Mouse (Mus musculus) kidney, postnatal 0 days (tissue): ENCODE results near the gene Gpr55. TPM values are rescaled to one million over a fixed set of nuclear protein-coding genes. Genes with fewer than 3 reads are reported as not detected.

Experiments used
- ATAC-seq: fragments of 200-750 bp; cut with Nextera tagmentation; replicated peaks from 2 replicates; pipeline ENCODE4 v1.8.0; 2017; ENCODE audit warnings: low read depth, moderate number of reproducible peaks, moderate TSS enrichment, moderate library complexity; ENCODE audit not compliant: low FRiP score
- DNase-seq: peaks from one replicate; pipeline ENCODE4 v3.0.0-alpha.2; 2016; ENCODE audit warnings: low spot score
- H3K27ac ChIP-seq: fragments of 300-500 bp; sonication (generic); 2 replicates; pipeline ENCODE4 v1.5.1; 2014; ENCODE audit warnings: mild to moderate bottlenecking
- H3K27me3 ChIP-seq: fragments of 300-500 bp; sonication (generic); 2 replicates; pipeline ENCODE4 v1.6.1; 2014; ENCODE audit warnings: low read length, mixed read lengths; ENCODE audit not compliant: insufficient read depth
- H3K36me3 ChIP-seq: fragments of 300-500 bp; sonication (generic); 2 replicates; pipeline ENCODE4 v1.6.1; 2014; ENCODE audit warnings: low read length, mixed read lengths; ENCODE audit not compliant: insufficient read depth
- H3K4me1 ChIP-seq: fragments of 300-500 bp; sonication (generic); replicated peaks from 2 replicates; pipeline ENCODE4 v1.6.1; 2014; ENCODE audit warnings: antibody characterized with exemption, low read length, mixed read lengths; ENCODE audit not compliant: insufficient read depth
- H3K4me2 ChIP-seq: fragments of 300-500 bp; sonication (generic); 2 replicates; pipeline ENCODE4 v1.6.1; 2014; ENCODE audit warnings: mild to moderate bottlenecking, low read length, moderate library complexity, mixed read lengths
- H3K4me3 ChIP-seq: fragments of 300-500 bp; sonication (generic); replicated peaks from 2 replicates; pipeline ENCODE4 v1.5.1; 2014; ENCODE audit warnings: low read depth, low read length
- H3K9ac ChIP-seq: fragments of 300-500 bp; sonication (generic); 2 replicates; pipeline ENCODE4 v1.6.1; 2014; ENCODE audit warnings: low read depth, low read length
- H3K9me3 ChIP-seq: fragments of 300-500 bp; sonication (generic); replicated peaks from 2 replicates; pipeline ENCODE4 v1.6.1; 2016; ENCODE audit warnings: low read length, inconsistent platforms, mixed read lengths
- CTCF ChIP-seq: IDR thresholded peaks from 2 replicates; pipeline ENCODE4 v1.5.1; 2016; ENCODE audit warnings: antibody characterized with exemption, low read depth, mild to moderate bottlenecking, moderate library complexity
- WGBS: fragments of 180-500 bp; shearing (Covaris S2); extraction: QIAGEN DNeasy Blood & Tissue Kit; methylation state at CpG from one replicate; pipeline ENCODE4 v1.1.7; 2014; 5-methylcytosine and 5-hydroxymethylcytosine counted together
- polyA plus RNA-seq: library from polyadenylated mRNA; unstranded; fragments of >200 nt; fragmentation: Nextera tagmentation; extraction: Ambion mirVana; gene quantifications from 2 replicates; pipeline ENCODE4 v1.2.1, GENCODE M21; 2015

Gpr55 gene
- polyA plus RNA-seq, 1 experiment from 2014 or later, result 0.03 TPM

DNA sequence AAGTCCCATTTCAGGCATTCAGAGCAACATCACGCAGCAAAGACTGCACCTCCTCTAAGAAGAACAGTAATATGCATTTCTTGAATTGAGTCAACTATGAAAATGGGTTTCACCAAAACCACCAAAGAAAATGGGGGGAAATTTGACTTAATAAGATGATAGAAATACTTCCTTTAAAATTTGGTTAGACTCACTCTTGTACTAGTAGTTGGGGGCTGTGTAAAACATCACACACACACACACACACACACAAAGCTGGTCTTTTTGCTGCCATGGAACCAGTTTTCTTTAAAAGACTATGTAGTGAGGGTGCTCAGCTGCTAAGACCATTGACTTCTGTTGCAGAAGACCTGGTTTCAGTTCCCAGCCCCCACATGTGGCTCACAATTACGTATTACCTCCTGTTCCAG lies 12.7 kb upstream of the Gpr55 start:
- Histone ChIP-seq H3K4me2 (no peak overlapping the region), H3K27ac (no peak overlapping the region), H3K4me1 (no peaks in the 10 kb centered on the region), H3K36me3 (no peaks in the 10 kb centered on the region), H3K9ac (no peak overlapping the region), H3K4me3 (no peak overlapping the region), H3K9me3 (no peaks in the 10 kb centered on the region), H3K27me3 (no peaks in the 10 kb centered on the region)
- no peak for TF ChIP-seq CTCF
- no peak for DNase-seq
- ATAC-seq, result no peak
- 80% methylated on average over 2 of the region's 2 CpGs for WGBS

DNA sequence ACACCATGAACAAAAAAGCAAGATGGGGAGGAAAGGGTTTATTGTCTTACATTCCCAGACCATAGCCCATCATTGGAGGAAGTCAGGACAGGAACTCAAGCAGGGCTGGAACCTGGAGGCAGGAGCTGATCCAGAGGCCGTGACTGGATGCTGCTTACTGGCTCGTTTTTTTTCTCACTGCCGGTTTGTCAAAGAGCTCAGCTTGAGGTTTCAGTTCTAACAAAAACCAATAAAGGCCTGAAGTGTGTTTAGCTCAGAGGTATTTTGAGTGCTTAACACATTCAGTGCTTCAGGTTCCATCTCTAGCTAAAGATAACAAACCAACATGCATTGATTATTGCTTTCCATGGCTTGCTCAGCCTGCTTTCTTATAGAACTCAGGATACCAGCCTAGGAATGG lies 11.5 kb upstream of the Gpr55 start:
- ATAC-seq, result no peak
- no peaks in the 10 kb centered on the region for H3K27me3 ChIP-seq
- 51% methylated on average over 3 of the region's 3 CpGs for WGBS
- H3K4me2 ChIP-seq, result no peak overlapping the region
- H3K4me1 ChIP-seq, result no peaks in the 10 kb centered on the region
- TF ChIP-seq CTCF, result no peak
- no peak for DNase-seq
- H3K36me3 ChIP-seq, result no peaks in the 10 kb centered on the region
- no peak overlapping the region for H3K27ac ChIP-seq
- no peak overlapping the region for H3K4me3 ChIP-seq
- no peak overlapping the region for H3K9ac ChIP-seq
- H3K9me3 ChIP-seq, result no peaks in the 10 kb centered on the region

DNA sequence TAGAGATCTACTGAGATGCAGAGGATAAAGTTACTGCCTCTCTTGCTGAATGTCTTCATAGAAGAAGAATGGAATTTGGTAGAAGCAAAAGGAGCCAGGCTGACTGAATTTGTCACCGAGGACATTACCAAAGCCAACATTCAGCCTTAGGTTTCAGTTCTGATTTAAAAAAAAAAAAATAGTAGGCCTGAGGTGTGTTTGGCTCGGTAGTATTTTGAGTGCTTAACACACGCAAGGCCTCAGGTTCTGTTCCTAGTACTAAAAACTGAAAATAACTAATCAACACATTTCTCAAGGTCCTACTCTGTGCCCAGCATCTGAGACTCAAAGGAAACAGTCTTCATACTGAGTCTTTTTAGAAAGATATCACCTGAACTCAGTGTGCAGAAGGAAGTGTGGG lies 10.3 kb upstream of the Gpr55 start:
- 88% methylated on average over 3 of the region's 3 CpGs for WGBS
- Histone ChIP-seq H3K36me3 (no peaks in the 10 kb centered on the region), H3K4me1 (no peaks in the 10 kb centered on the region), H3K4me2 (no peak overlapping the region), H3K27me3 (no peaks in the 10 kb centered on the region), H3K9me3 (no peaks in the 10 kb centered on the region), H3K27ac (no peak overlapping the region), H3K9ac (no peak overlapping the region), H3K4me3 (no peak overlapping the region)
- no peak for ATAC-seq
- DNase-seq, result no peak
- no peak for TF ChIP-seq CTCF

DNA sequence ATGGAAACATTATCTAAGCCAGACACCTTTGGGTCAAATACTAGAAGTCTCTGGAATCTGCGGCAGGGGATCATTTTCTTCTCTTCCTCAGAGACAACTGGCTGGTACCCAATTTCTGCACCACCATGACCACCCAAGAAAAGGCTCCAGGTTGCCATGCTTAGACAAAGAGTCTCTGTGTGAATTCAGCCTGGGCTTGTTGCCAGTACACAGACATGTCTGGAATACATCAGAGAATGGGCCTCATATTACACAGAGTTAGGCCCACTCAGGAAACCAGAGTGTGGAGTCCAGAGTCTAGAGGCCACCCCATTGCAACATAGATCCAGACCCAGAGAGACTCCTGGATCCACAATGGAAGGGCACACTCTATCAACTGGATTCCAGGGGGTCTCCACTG lies 8.7 kb upstream of the Gpr55 start:
- no peaks in the 10 kb centered on the region for H3K4me1 ChIP-seq
- H3K4me2 ChIP-seq, result no peak overlapping the region
- ATAC-seq, result no peak
- no peak overlapping the region for H3K9ac ChIP-seq
- no peak overlapping the region for H3K4me3 ChIP-seq
- no peak for TF ChIP-seq CTCF
- no peaks in the 10 kb centered on the region for H3K9me3 ChIP-seq
- H3K27ac ChIP-seq, result no peak overlapping the region
- 88% methylated on average over 1 of the region's 1 CpGs for WGBS
- no peak for DNase-seq
- H3K27me3 ChIP-seq, result no peaks in the 10 kb centered on the region
- H3K36me3 ChIP-seq, result no peaks in the 10 kb centered on the region

DNA sequence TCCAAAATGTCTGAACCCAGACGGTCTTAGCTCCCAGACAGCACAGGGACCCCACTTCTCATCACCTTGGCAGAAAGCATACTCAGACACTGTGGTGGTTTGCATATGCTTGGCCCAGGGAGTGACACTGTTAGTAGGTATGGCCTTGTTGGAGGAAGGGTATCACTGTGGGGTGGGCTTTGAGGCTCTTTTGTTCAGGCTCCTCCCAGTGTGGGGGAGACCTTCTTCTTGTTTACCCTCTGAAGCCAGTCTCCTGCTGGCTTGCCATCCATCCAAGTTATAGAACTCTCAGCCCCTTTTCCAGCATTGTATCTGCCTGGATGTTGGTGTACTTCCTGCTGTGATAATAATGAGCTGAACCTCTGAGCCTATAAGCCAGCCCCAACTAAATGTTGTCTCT lies 8.3 kb upstream of the Gpr55 start:
- no peaks in the 10 kb centered on the region for H3K27me3 ChIP-seq
- no peak overlapping the region for H3K4me3 ChIP-seq
- no peaks in the 10 kb centered on the region for H3K9me3 ChIP-seq
- DNase-seq (no peak), ATAC-seq (no peak)
- 78% methylated on average over 1 of the region's 1 CpGs for WGBS
- no peak overlapping the region for H3K9ac ChIP-seq
- no peak for TF ChIP-seq CTCF
- no peaks in the 10 kb centered on the region for H3K36me3 ChIP-seq
- no peak overlapping the region for H3K27ac ChIP-seq
- no peaks in the 10 kb centered on the region for H3K4me1 ChIP-seq
- no peak overlapping the region for H3K4me2 ChIP-seq

- 81% methylated on average over 3 of the region's 3 CpGs for WGBS
- H3K27ac ChIP-seq, result no peak overlapping the region
- no peaks in the 10 kb centered on the region for H3K4me1 ChIP-seq
- H3K27me3 ChIP-seq, result no peaks in the 10 kb centered on the region
- TF ChIP-seq CTCF, result no peak
- ATAC-seq, result no peak
- H3K9me3 ChIP-seq, result no peaks in the 10 kb centered on the region
- no peak overlapping the region for H3K9ac ChIP-seq
- no peak overlapping the region for H3K4me2 ChIP-seq
- no peak overlapping the region for H3K4me3 ChIP-seq
- H3K36me3 ChIP-seq, result no peaks in the 10 kb centered on the region
- no peak for DNase-seq
Observed at GRCm38 (mm10) chr1:85965856-85966255, 5.0 kb upstream of the Gpr55 start.

DNA sequence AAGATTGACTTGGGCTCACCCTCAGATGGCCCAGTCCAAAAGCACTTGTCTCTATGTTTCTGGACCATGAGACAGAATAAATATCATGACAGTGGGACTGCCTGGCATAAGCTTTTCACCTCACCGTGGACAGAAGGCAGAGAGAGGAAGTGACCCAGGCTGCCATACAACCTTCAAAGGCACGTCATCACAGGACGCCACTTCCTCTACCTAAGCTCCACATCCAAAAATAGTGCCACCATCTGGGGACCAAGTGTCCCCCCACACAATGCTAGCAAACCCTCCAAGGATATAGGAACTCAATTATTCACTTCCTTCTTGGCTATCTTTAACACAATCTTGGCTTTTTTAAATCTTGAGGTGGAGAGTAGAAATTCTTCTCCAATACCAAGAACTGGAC lies 1.3 kb upstream of the Gpr55 start:
- H3K27ac ChIP-seq, result no peak overlapping the region
- no peak overlapping the region for H3K9ac ChIP-seq
- DNase-seq, result no peak
- no peaks in the 10 kb centered on the region for H3K36me3 ChIP-seq
- 64% methylated on average over 3 of the region's 3 CpGs for WGBS
- no peaks in the 10 kb centered on the region for H3K9me3 ChIP-seq
- no peak for TF ChIP-seq CTCF
- no peaks in the 10 kb centered on the region for H3K4me1 ChIP-seq
- H3K4me2 ChIP-seq, result no peak overlapping the region
- ATAC-seq, result no peak
- no peak overlapping the region for H3K4me3 ChIP-seq
- no peaks in the 10 kb centered on the region for H3K27me3 ChIP-seq
